Mouse (Mus musculus) macrophage (primary cell): ENCODE measurements around the gene Gm21294. TPM values are rescaled to one million over a fixed set of nuclear protein-coding genes. Genes with fewer than 3 reads are reported as not detected.
"Not testable (repeated sequence)": the region's sequence is repeated elsewhere in the genome, so short reads cannot be mapped to it uniquely, and the experiment has no call there.

Experiments
- H3K27ac ChIP-seq: fragments of 350-480 bp; formaldehyde crosslinking; 2 replicates; pipeline ENCODE4 v1.9.0; 2021
- H3K36me3 ChIP-seq: fragments of 350-480 bp; formaldehyde crosslinking; 2 replicates; pipeline ENCODE4 v1.9.0; 2021; ENCODE audit errors: inconsistent target
- H3K4me3 ChIP-seq: fragments of 350-480 bp; formaldehyde crosslinking; 2 replicates; pipeline ENCODE4 v1.9.0; 2021; ENCODE audit errors: inconsistent target
- H3K79me2 ChIP-seq: fragments of 350-480 bp; formaldehyde crosslinking; 2 replicates; pipeline ENCODE4 v1.9.0; 2021; ENCODE audit errors: inconsistent target
- WGBS: methylation state at CpG from one replicate; pipeline ENCODE4 v1.1.7; 2026; ENCODE audit warnings: inconsistent platforms; ENCODE audit not compliant: missing documents; 5-methylcytosine and 5-hydroxymethylcytosine counted together
- polyA plus RNA-seq: library from polyadenylated mRNA; stranded (reverse); fragments of 250-400 nt; gene quantifications from 3 replicates; pipeline ENCODE4 v1.2.4, GENCODE M21; 2018; ENCODE audit warnings: inconsistent platforms
- total RNA-seq, 78 experiments: library from RNA; depleted of rRNA; stranded (reverse); fragments of 250-400 nt; gene quantifications; 1 replicate in 9 of 78; 2 replicates in 24 of 78; 3 replicates in 43 of 78; 4 replicates in 2 of 78; pipeline ENCODE4 v1.2.4; 2018; ENCODE audit warnings: inconsistent platforms in 56 of 78

Gene Gm21294
- not detected for total RNA-seq (2018; cell fraction: chromatin; rRNA removed)
- not detected for total RNA-seq (2018; cell fraction: cytosol; rRNA removed)
- not detected for total RNA-seq (2018; cell fraction: nucleus; rRNA removed)
- polyA plus RNA-seq = not detected in 3 replicates

DNA sequence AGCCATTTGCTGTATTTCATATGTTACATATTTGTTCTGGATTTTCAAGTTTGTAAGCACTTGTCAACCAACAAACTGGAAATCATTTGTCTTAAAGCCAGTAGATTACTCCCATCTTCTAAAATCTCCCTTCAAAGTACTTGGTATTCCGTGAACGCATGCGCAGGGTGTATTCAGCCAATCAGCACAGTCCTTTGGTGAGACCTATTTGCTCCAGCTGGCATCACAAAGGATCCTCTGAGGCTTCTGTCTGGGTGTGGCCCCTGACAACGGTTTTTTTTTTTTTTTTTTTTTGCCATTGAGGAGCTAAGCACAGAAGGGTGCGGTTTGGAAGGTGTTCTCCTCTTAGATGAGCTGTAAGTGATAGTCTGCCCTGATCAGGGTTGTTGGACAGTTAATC is at the start of gene Gm21294:
Gene Gm21294, plus strand, starts transcription at position 301 of the 400 bp plus-strand sequence.
- not testable (repeated sequence) for H3K27ac ChIP-seq, H3K4me3 ChIP-seq, H3K36me3 ChIP-seq, H3K79me2 ChIP-seq
- no CpG with 5 or more reads among the region's 5 CpGs for WGBS

DNA sequence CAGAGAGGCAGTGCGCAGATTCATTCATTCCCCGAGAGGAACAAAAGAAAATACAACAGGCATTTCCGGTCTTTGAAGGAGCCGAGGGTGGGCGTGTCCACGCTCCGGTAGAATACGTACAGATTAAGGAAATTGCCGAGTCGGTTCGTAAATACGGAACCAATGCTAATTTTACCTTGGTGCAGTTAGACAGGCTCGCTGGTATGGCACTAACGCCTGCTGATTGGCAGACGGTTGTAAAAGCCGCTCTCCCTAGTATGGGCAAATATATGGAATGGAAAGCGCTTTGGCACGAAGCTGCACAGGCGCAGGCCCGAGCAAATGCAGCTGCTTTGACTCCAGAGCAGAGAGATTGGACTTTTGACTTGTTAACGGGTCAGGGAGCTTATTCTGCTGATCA is 73.6 kb downstream of the Gm21294 start:
- H3K4me3 ChIP-seq, H3K79me2 ChIP-seq, H3K36me3 ChIP-seq, H3K27ac ChIP-seq: not testable (repeated sequence)
- no CpG with 5 or more reads among the region's 21 CpGs for WGBS
